Mouse (Mus musculus) liver, adult 2 months (tissue): ENCODE data around the gene Pus7l.

Experiments used
- CTCF ChIP-seq: fragments of 200-500 bp; IDR thresholded peaks from 2 replicates; pipeline ENCODE4 v1.5.1; 2011; ENCODE audit warnings: low read depth, low read length, control low read depth
- POLR2A ChIP-seq: fragments of 200-500 bp; IDR thresholded peaks from 2 replicates; pipeline ENCODE4 v1.6.1; 2011; ENCODE audit warnings: low read length, control low read depth; ENCODE audit not compliant: insufficient read depth; ENCODE audit errors: extremely low read depth

- no peak for TF ChIP-seq CTCF
- TF ChIP-seq POLR2A = no peak
Measured at GRCm38 (mm10) chr15:94480248-94480647, 63.1 kb downstream of the Pus7l start.
